Mouse (Mus musculus): ENCODE results near the gene Rbm43. TPM values are rescaled to one million over a fixed set of nuclear protein-coding genes. Genes with fewer than 3 reads are reported as not detected.

Gene Rbm43
- total RNA-seq (2021), result 1 to 10 TPM; 4.0 to 5.2 TPM
- long read RNA-seq, experiment 1, partial matches to known transcripts, result 0 of 2 reads
- long read RNA-seq, experiment 1, other reads (novel, unspliced or antisense), result 1 of 2 reads
- long read RNA-seq, experiment 2, partial matches to known transcripts, result 0 of 2 reads
- long read RNA-seq, experiment 2, other reads (novel, unspliced or antisense), result 0 of 2 reads

DNA sequence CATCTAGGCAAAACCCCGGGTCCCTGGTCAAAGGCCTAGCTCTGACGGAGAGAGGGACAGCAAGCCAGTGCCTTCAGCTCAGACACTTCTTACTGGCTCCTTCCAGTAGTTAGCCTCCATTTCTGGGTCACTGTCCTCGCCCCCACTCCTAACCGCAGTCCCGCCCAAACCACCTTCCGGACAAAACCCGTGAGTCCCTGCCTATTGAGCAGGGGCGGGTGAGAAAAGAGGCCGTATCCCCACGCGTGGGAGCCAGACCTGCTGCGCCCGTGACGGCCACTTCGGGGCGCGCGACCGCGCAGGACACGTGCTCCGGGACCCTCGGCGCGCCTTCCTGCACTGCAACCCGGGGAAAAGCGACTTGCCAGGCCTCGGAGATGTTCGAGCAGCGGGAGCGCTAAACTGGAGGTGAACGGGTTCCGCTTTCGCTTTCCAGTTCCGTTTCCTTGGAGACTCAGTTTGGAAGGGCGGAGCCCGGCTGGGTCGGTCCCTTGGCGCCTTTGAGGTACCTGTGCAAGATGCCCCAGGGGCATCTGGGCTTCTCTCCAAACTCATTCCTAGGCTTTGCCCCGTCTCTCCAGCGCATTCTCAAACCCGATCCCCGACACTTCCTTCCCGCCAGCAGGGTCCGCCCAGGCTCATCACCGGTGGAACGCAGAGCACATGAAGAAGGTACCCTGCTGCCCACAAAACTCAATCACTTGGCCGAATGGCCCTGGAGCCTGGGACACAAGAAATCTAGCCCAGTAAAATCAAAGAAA, at the start of gene Rbm43:
Gene Rbm43 (minus strand): TSS at position 590 of the 761 bp plus-strand sequence.
- peak; percentile 84 to 85 for DNase-seq

- no peak for DNase-seq
Measured at GRCm38 (mm10) chr2:51982288-51982687, 47.3 kb upstream of the Rbm43 start.

GRCm38 (mm10) chr2:51981630-51982029, 46.7 kb upstream of the Rbm43 start:
- peak; percentile 45 to 56 for DNase-seq

DNA sequence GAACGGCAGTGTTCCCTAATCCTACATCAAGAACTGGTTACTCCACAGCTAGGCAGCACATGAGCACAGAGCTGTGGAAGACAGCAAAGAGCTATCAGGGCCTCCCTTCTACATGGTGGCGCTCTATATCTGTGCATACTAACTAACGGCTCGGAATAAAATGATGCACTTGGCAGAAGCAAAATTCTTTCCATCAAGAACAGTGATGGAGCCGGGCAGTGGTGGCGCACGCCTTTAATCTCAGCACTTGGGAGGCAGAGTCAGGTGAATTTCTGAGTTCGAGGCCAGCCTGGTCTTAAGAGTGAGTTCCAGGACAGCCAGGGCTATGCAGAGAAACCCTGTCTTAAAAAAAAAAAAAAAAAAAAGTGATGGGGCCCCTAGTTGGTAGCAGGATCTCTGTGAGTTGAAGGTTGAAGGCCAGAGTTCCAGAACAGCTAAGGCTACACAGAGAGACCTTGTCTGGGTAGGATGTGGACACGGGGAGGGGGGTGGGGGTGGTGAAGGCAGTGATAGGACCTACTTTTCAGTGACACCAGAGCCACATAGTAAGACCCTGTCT, 38.5 kb upstream of the Rbm43 start, which contains the start of gene Nmi:
Gene Nmi (minus strand): TSS at position 85 of the 559 bp plus-strand sequence.
- DNase-seq, result peak; percentile 11 to 40

DNA sequence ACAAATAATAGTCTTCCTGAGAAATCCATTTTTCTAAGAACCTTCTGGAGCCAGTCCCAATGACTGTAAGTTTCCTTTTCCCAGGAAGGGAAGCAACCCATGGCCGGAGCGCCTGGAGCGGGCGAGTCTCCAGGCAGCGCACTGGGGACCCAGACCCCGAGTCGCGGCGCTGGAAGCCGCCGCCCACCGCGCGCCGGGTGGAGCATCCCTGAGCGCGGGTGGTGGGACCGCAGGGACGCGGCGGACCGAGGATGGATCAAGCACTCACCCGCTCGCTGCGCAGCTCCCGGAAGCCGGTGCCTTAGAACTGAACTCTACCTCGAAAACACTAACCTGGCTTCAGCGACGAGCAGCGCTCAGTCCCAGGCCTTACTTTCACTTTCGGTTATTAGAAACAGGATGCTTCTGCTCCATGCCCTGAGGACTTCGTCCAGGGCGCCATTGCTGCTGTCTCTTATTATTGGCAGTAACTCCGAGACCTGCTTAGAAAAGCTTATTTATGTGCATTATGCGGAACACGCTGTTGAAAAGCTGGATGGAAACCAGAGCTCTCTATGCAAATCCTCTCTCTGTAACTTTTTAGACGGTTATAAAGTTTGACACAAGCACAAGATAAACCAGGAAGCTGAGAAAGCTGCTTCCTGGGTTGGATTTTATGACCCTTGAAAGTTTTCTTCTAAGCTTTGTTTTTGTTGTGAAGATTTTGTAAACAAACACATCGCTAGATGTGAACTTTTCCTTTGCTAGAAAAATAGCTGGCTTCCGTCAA, 37.9 kb upstream of the Rbm43 start:
- peak; percentile 72 to 75 for DNase-seq

- peak; percentile 57 to 66 for DNase-seq
Measured at GRCm38 (mm10) chr2:51972142-51972541, 37.2 kb upstream of the Rbm43 start.

DNA sequence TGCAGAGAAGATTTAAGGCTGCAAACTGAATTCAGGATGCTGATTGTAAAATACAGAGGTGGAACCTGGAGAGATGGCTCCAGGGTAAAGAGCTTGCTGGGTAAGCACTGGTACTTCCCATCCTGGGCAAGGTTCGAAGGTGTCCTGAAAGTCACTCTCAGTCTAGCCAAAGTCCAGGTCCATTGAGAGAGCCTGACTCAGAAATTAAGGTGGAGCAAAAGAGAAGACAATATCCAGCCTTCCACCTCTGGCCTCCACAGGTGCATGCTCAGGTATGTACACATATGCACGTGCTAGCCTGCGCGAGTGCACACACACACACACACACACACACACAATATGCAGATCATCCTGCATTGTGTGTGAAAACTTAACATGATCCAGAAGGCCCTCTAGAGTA, 35.9 kb upstream of the Rbm43 start:
- DNase-seq, result no peak

- no peak for DNase-seq
Measured at GRCm38 (mm10) chr2:51967288-51967687, 32.3 kb upstream of the Rbm43 start.

GRCm38 (mm10) chr2:51953648-51954204, 18.8 kb upstream of the Rbm43 start:
- no peak for DNase-seq

- no peak for DNase-seq
Measured at GRCm38 (mm10) chr2:51950876-51951275, 15.9 kb upstream of the Rbm43 start.

DNA sequence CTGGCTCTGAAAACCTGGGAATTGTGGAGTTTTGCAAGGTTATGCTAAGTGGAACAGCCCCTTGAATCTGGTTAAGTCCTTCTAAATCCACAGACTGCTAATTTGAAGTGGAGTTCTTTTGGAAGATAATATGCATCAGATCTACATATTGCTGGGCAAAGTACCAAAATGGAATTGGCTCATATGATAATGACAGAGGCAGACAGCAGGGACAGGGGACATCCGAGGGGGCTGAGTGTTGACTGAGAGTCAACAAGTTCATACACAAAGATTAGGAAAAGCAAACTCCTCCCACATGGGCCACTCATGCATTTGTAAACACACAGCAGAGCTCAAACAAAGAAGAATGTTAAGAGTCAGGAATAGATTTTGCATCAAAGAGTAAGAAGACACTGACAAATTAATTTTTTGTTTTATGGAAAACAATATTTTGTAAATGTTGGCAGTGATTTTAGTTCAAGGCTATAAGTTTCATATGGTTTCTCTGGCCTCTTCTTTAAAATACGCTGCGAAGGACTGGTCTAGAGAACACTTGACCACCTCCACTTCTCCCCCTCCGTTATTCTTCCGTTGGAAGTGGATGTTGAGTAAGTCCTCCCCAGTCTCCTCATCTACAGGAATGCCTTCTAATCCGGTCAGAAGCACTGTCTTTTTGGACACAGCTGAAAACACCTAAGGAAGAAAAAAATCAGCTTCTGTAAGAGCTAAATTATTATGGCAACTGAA, 13.3 kb upstream of the Rbm43 start:
- DNase-seq, result no peak

DNA sequence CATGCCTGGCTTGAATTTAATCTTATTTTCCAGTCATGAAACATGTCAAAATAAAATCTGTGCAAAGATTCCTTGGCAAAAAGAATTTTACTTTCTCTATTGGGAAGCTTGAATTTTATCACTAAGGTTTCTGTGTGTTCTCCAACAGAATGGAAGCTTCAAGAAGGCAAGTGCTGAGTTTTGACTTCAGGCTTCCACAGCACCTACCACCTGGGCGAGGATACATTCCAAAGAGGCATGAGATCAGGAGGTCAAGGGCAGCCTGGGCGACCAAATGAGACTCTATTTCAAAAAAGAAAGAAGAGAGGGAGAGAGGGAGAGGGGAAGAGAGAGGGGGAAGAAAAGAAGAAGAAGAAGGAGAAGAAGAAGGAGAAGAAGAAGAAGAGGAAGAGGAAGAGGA, 10.8 kb upstream of the Rbm43 start:
- no peak for DNase-seq

GRCm38 (mm10) chr2:51941832-51942231, 6.9 kb upstream of the Rbm43 start:
- DNase-seq, result no peak

- DNase-seq, result no peak
Measured at GRCm38 (mm10) chr2:51938750-51939149, 3.8 kb upstream of the Rbm43 start.

DNA sequence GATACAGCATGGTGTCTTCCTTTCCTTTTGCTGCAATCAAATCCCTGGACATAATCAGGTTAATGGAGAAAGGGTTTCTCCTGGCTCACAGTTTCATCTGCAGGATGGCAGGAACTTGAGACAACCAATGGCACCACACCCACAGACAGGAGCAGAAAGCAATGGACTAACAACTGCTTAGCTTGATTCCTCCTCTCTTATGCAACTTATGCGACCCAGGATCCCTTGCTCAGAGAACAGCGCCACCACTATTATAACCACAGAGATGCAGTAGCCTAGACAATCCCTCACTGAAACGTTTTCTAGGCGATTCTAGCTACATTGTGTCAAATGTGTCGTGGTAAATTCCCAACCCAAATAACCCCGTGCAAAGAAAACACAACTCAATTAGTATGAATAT, 2.0 kb upstream of the Rbm43 start:
- no peak for DNase-seq

- no peak for DNase-seq
Measured at GRCm38 (mm10) chr2:51936585-51936984, 1.6 kb upstream of the Rbm43 start.

GRCm38 (mm10) chr2:51935921-51936320, 958 bp upstream of the Rbm43 start:
- no peak for DNase-seq

DNA sequence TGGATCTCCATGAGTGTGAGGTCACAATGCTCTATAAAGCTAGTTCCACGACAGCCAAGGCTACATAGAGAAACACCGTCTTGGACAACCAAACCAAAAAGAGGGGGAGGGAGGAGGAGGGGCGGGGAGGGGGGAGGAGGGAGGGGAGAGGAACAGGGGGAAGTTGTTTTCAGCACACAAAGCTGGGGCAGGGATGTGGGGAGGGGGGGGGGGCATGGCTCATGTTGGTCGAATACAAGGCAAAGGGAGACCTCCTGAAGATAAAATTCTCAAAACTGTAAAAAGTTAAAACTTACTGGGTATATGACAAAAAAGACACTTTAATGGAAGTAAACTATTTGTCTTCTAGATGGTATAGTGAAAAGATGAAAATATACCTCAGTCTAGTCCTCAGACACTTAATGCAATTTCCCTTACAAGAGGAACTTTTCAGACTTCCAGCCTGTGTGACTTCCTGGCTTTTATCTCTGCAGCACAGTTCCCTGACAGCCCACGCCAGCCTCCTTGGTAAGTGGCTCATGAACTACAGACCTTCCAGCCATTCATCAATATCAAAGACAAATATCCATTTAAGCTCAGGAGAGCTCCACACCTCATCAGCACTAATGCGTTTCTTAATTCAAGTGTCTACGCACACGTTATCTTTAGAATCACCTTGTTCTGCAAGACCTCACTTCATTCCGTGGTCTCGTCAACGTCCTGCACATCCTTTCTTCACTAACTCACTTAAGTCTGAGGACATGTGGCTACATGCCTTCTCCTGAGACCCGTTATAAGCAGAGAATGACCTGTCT, 1.4 kb downstream of the Rbm43 start:
- DNase-seq, result peak in 1 of 2 experiments; percentile 27

- DNase-seq, result no peak
Measured at GRCm38 (mm10) chr2:51931241-51931640, 3.7 kb downstream of the Rbm43 start.

DNA sequence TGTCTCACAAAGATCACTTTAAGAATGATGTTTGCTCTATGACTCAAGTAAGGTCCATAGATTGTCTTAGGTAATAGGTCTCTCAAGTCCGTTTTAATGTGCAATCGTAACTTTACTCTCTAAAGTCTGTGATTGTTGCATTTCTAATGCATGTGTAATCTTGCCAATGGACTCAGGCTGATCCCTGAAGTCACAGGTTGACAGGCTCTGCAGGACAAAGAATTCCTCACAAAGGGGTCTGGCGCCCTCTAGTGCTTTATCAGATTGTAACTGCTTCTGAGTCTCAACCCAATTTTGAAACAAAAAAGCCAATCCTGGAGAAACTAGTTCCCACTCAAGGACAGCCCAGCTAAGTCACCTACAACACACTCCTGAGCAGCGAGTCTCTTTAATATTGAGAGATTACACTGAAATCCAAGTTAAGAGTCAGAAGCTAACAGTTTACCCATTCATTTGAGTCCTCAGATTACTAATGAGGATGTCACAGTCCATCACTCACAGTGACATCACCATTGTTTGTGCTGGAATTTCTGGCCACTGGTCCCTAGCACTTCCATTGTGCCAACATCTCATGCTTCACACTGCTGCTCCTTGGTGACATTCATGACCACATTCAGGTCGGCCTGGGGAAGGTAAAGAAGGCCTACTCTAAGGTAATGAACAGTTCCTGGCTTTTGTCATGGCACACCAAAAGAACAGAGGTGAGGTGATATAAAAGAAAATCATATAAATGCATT, 19.9 kb downstream of the Rbm43 start:
- DNase-seq, result peak; percentile 69 to 84

Data from heart, adult 18-20 months (tissue).